Mouse (Mus musculus): ENCODE data around the gene E030018B13Rik. TPM values are rescaled to one million over a fixed set of nuclear protein-coding genes. Genes with fewer than 3 reads are reported as not detected.

The E030018B13Rik gene
- polyA plus RNA-seq, 1 experiment, result not detected

DNA sequence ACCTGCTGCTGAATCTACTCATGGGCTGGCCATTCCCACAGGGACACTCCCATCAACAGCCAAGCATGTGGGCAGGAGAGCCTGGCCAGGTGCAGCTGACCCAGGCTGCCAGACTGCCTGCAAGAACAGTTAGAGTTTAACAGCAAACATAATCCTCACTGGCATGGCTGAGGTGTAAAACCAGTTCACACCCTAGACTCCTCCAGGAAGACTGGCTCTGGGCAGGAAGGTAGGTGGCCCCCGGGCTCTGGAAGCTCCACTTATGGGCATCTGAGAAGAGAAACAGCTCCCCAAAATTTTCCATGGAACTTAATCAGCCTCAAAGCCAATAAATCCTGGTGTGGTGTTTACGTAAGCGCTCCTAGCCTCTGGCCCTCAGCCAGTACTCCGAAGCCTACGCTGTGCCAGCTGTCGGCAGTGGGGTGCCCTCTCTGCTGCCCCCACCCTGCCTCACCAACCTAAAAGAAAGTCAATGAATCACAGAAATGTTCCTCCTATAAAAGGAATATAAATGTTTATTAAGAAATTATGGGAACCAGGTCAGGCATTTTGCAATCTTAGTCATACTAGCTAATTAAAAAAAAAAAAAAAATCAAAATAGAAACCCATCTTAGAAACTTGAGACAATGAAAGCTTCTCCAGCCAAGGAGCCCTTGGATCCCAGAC is 8.2 kb downstream of the E030018B13Rik start:
- H3K4me1 ChIP-seq (ENCODE audit: control insufficient read depth, insufficient read depth, insufficient read length, low read length), result peaks cover 37% of the 10 kb centered on the region
- peak overlapping the region; percentile 98 for H3K27ac ChIP-seq (ENCODE audit: insufficient read depth, low read depth, low read length)
- peak overlapping the region; percentile 21; the same call in 1 of the 2 replicates for H3K4me3 ChIP-seq (ENCODE audit: low read depth, low read length)

DNA sequence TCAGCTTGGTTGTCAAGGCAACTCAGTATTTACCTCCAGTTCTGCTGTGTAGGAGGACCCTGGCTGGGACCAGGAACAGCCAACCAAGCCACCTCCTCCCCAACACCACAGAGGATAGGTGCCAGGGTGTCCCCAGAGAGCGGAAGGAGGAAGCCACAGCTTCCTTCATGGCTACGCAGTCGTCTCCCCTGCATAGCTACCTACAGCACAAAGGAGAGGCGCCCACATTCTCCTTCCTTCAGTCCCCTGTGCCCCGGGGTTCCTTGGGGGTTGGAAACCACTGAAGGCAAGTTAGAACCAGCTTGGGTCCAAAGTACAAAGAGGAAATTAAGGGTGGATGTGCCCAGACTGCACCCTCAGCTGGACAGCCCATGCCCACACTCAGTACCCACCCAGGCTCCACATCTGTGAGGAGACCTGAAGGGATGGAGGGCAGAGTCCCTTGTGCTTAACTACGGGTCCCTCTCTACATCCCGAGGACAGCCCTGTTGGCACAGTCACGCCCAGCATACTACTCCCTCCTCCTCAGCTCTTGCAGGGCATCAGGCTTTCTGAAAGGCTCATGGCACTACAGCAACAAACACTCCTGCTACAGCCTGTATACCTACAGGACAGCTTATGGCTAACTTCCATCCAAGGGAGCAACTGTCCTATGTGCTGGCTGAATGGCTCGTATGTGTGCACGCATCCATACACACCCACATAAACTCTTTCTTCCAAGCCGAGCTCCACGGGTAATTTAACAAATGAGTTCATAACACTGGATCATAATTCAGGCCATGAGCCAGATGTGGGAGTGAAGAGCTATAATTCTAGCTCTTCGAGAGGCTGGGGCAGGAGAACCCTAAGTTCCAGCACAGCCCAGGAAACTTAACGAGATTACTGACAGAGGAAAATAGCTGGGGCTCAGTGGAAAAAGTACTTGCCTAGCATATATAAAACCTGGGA is 9.0 kb downstream of the E030018B13Rik start:
- H3K4me1 ChIP-seq (ENCODE audit: control insufficient read depth, insufficient read depth, insufficient read length, low read length), result peaks cover 38% of the 10 kb centered on the region
- H3K27ac ChIP-seq (ENCODE audit: insufficient read depth, low read depth, low read length), result peak overlapping the region; percentile 98
- WGBS, result 9% methylated on average over 14 of the region's 14 CpGs
- H3K27me3 ChIP-seq (ENCODE audit: control insufficient read depth, insufficient read depth, low read length), result no peaks in the 10 kb centered on the region
- H3K36me3 ChIP-seq (ENCODE audit: control insufficient read depth, insufficient read depth, low read length), result no peaks in the 10 kb centered on the region
- TF ChIP-seq POLR2A (IDR thresholded peaks at IDR 0.05; ENCODE audit: low read depth, low read length) (no peak; the same call in 1 of the 2 replicates), CTCF (IDR thresholded peaks at IDR 0.05; ENCODE audit: extremely low read depth, insufficient read length, insufficient replicate concordance, low read depth, low read length) (no peak)
- peak overlapping the region; percentile 21 for H3K4me3 ChIP-seq (ENCODE audit: low read depth, low read length)

More for the DNA sequence above, 8.2 kb downstream of the E030018B13Rik start:
- Histone ChIP-seq H3K36me3 (ENCODE audit: control insufficient read depth, insufficient read depth, low read length) (no peaks in the 10 kb centered on the region), H3K27me3 (ENCODE audit: control insufficient read depth, insufficient read depth, low read length) (no peaks in the 10 kb centered on the region)
- 9% methylated on average over 6 of the region's 6 CpGs for WGBS
- TF ChIP-seq POLR2A (IDR thresholded peaks at IDR 0.05; ENCODE audit: low read depth, low read length) (no peak), CTCF (IDR thresholded peaks at IDR 0.05; ENCODE audit: extremely low read depth, insufficient read length, insufficient replicate concordance, low read depth, low read length) (no peak)

DNA sequence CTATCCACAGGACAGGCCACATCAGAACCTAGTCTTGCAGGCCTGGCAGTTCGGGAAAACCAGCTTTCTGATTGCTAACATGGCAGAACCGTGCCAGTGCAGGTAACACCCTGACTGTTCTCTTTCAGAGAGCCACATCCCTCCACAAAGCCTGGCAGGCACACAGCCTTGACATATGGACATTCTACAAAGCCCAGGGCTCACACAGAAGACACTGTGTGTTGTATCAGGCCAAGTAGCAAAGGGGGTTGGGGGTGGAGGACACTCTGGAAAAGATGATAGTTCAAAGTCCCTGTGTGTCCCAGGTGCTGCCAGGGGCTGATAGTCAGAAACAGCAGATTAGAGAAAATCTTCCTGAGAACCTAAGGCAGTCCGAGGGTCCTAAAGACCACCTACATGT is 9.8 kb downstream of the E030018B13Rik start:
- 41% methylated on average over 3 of the region's 3 CpGs for WGBS
- peak overlapping the region; percentile 98 for H3K27ac ChIP-seq (ENCODE audit: insufficient read depth, low read depth, low read length)
- H3K4me3 ChIP-seq (ENCODE audit: low read depth, low read length), result no peak overlapping the region
- no peaks in the 10 kb centered on the region for H3K27me3 ChIP-seq (ENCODE audit: control insufficient read depth, insufficient read depth, low read length)
- H3K4me1 ChIP-seq (ENCODE audit: control insufficient read depth, insufficient read depth, insufficient read length, low read length), result peaks cover 42% of the 10 kb centered on the region
- TF ChIP-seq CTCF (IDR thresholded peaks at IDR 0.05; ENCODE audit: extremely low read depth, insufficient read length, insufficient replicate concordance, low read depth, low read length) (no peak), POLR2A (IDR thresholded peaks at IDR 0.05; ENCODE audit: low read depth, low read length) (no peak)
- no peaks in the 10 kb centered on the region for H3K36me3 ChIP-seq (ENCODE audit: control insufficient read depth, insufficient read depth, low read length)

DNA sequence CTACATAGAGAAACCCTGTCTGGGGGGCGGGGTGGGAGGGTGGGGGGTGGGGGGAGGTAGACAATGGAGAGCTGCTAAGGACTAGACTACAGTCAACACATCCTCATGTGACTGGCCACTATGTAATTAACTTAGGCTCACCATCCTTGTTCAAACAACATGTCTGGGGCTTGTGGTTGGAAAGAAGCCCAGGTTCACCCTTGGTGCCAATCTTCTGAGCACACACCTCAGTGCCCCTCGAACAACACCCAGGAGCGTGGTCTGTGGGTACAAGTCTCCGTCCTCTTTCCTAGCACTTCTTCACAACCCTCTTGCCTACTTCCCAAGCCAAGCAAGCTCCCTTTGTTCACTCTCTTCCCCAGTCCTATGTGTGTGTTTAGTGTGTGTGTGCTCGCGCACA is 10.5 kb downstream of the E030018B13Rik start:
- Histone ChIP-seq H3K4me1 (ENCODE audit: control insufficient read depth, insufficient read depth, insufficient read length, low read length) (peaks cover 45% of the 10 kb centered on the region), H3K27me3 (ENCODE audit: control insufficient read depth, insufficient read depth, low read length) (no peaks in the 10 kb centered on the region), H3K4me3 (ENCODE audit: low read depth, low read length) (no peak overlapping the region), H3K36me3 (ENCODE audit: control insufficient read depth, insufficient read depth, low read length) (no peaks in the 10 kb centered on the region), H3K27ac (ENCODE audit: insufficient read depth, low read depth, low read length) (no peak overlapping the region)
- TF ChIP-seq CTCF (IDR thresholded peaks at IDR 0.05; ENCODE audit: extremely low read depth, insufficient read length, insufficient replicate concordance, low read depth, low read length), result no peak
- TF ChIP-seq POLR2A (IDR thresholded peaks at IDR 0.05; ENCODE audit: low read depth, low read length), result no peak
- 65% methylated on average over 6 of the region's 6 CpGs for WGBS

DNA sequence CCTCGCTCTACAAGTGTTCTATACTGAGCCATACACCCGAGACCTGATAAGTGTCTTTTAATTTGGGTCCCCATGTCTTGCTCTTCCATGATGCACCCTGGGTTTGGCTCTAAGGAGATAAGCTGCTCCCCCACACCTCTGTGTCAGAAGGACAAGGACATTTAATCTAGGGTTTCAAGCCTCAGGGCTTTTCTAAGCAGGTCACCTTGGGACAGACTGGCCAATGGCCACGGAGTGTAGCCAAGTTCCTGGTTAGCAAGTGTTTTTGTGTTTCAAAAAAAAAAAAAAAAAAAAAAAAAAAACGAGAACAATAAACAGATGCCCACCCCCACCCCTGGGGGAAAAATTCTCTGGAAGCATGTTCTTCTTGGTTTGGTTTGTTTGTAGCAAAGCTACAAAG is 12.4 kb downstream of the E030018B13Rik start:
- Histone ChIP-seq H3K27me3 (ENCODE audit: control insufficient read depth, insufficient read depth, low read length) (no peaks in the 10 kb centered on the region), H3K4me3 (ENCODE audit: low read depth, low read length) (no peak overlapping the region), H3K27ac (ENCODE audit: insufficient read depth, low read depth, low read length) (no peak overlapping the region), H3K36me3 (ENCODE audit: control insufficient read depth, insufficient read depth, low read length) (no peaks in the 10 kb centered on the region), H3K4me1 (ENCODE audit: control insufficient read depth, insufficient read depth, insufficient read length, low read length) (peaks cover 48% of the 10 kb centered on the region)
- TF ChIP-seq CTCF (IDR thresholded peaks at IDR 0.05; ENCODE audit: extremely low read depth, insufficient read length, insufficient replicate concordance, low read depth, low read length) (no peak), POLR2A (IDR thresholded peaks at IDR 0.05; ENCODE audit: low read depth, low read length) (no peak)
- WGBS, result 72% methylated on average over 4 of the region's 4 CpGs

DNA sequence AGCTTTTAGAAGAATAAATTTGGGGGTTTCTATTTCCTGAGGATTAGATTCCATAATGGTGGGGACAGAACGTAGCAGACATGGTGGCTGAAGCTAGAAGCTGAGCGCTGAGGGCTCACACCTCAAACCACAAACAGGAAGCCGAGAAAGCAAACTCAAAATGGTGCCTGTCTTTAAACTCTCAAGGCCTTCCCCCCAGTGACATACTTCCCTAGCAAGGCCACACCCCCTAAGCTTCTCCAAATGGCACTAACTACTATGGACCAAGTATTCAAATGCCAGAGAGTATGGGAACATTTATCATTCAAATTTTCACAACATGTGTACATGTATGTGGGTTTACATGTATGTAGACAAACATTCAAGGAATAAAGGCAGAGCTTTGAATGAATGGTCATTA is 13.5 kb downstream of the E030018B13Rik start:
- Histone ChIP-seq H3K27ac (ENCODE audit: insufficient read depth, low read depth, low read length) (no peak overlapping the region; the same call in 1 of the 2 replicates), H3K4me3 (ENCODE audit: low read depth, low read length) (no peak overlapping the region), H3K27me3 (ENCODE audit: control insufficient read depth, insufficient read depth, low read length) (no peaks in the 10 kb centered on the region), H3K36me3 (ENCODE audit: control insufficient read depth, insufficient read depth, low read length) (no peaks in the 10 kb centered on the region), H3K4me1 (ENCODE audit: control insufficient read depth, insufficient read depth, insufficient read length, low read length) (peaks cover 41% of the 10 kb centered on the region)
- TF ChIP-seq POLR2A (IDR thresholded peaks at IDR 0.05; ENCODE audit: low read depth, low read length), result no peak
- TF ChIP-seq CTCF (IDR thresholded peaks at IDR 0.05; ENCODE audit: extremely low read depth, insufficient read length, insufficient replicate concordance, low read depth, low read length), result no peak
- WGBS, result 83% methylated on average over 3 of the region's 3 CpGs

DNA sequence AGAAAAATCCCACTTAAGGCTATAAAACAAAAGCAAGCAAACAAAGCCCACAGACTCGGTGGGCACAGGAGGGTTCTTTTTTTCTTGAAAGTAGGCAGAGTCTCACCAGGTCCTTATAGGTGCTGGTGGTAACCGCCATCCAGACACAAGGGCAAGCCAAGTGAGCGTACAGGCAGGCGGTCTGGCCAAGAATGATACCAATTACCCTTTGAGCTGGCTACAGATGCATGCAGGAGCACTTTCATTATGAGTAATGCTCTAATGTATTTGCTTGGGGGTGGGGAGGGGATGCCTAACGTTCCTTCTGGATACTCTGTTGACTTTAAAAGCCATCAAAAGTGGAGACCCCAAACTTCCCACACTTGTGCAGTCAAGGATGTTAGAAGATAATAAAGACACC is 14.1 kb downstream of the E030018B13Rik start:
- TF ChIP-seq POLR2A (IDR thresholded peaks at IDR 0.05; ENCODE audit: low read depth, low read length) (no peak), CTCF (IDR thresholded peaks at IDR 0.05; ENCODE audit: extremely low read depth, insufficient read length, insufficient replicate concordance, low read depth, low read length) (no peak)
- H3K4me1 ChIP-seq (ENCODE audit: control insufficient read depth, insufficient read depth, insufficient read length, low read length), result peaks cover 41% of the 10 kb centered on the region
- peak overlapping the region; percentile 52; the same call in 1 of the 2 replicates for H3K27ac ChIP-seq (ENCODE audit: insufficient read depth, low read depth, low read length)
- 32% methylated on average over 5 of the region's 5 CpGs for WGBS
- no peak overlapping the region for H3K4me3 ChIP-seq (ENCODE audit: low read depth, low read length)
- H3K36me3 ChIP-seq (ENCODE audit: control insufficient read depth, insufficient read depth, low read length), result no peaks in the 10 kb centered on the region
- no peaks in the 10 kb centered on the region for H3K27me3 ChIP-seq (ENCODE audit: control insufficient read depth, insufficient read depth, low read length)
